Mouse (Mus musculus): ENCODE results near the gene Supt20. TPM values are rescaled to one million over a fixed set of nuclear protein-coding genes. Genes with fewer than 3 reads are reported as not detected.

Supt20 gene
- total and polyA plus RNA-seq, 2 experiments = 15.0 to 16.4 TPM

DNA sequence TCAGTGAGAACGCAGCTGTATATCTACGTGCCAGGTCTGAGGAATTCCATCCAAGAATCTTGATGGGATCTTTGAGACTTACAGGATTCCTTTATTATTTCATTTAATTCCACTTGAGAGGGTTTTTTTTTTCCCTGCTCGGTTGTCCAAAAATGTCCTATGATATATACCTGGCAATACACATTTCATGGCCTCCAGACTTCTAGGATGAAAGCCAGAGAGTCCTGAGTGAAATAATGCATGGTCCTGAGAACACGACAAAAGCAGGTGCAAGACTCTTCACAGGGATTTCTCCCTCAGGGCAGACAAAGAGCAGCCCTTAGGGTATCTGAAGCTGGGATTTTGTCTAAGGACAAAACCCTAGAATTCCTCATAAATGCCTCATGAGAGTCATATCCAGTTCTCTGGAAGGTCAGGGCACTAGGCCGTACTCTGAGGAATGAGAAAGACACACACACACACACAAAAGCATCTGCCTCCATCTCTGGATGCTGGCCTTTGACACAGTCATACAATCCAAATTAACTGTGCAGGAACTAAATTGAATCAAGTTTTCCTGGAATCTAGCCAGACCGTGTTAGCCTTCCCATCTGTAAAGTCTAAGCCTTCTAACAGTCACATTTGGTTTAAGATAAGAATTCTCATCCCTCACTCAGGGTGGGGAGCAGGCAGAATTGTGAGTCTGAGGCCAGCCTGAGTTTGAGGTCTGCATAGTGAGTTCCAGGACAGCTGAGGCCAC is 34.5 kb upstream of the Supt20 start:
- H3K4me1 ChIP-seq (ENCODE audit: control insufficient read depth, insufficient read depth, low read length) = no peaks in the 10 kb centered on the region
- no peaks in the 10 kb centered on the region for H3K36me3 ChIP-seq (ENCODE audit: control insufficient read depth, insufficient read depth, low read length)
- no peak overlapping the region for H3K27ac ChIP-seq (replicated peaks; ENCODE audit: insufficient read depth, low read depth, low read length)
- no peaks in the 10 kb centered on the region for H3K27me3 ChIP-seq (ENCODE audit: control insufficient read depth, insufficient read depth, low read length)
- no peak overlapping the region for H3K4me3 ChIP-seq (ENCODE audit: insufficient read depth, low read depth, low read length)
- H3K9ac ChIP-seq (ENCODE audit: low read depth, low read length) = no peak overlapping the region
- no peak for DNase-seq (ENCODE audit: extremely low read depth, low read depth, low spot score)
- no peaks in the 10 kb centered on the region for H3K79me2 ChIP-seq (ENCODE audit: control insufficient read depth, insufficient read depth, low read length)
- 82% methylated on average over 6 of the region's 6 CpGs for WGBS
- TF ChIP-seq POLR2A (IDR thresholded peaks at IDR 0.05; ENCODE audit: extremely low read depth, insufficient read depth, low read length) (no peak), CTCF (IDR thresholded peaks at IDR 0.05; ENCODE audit: low read depth, low read length) (no peak)

DNA sequence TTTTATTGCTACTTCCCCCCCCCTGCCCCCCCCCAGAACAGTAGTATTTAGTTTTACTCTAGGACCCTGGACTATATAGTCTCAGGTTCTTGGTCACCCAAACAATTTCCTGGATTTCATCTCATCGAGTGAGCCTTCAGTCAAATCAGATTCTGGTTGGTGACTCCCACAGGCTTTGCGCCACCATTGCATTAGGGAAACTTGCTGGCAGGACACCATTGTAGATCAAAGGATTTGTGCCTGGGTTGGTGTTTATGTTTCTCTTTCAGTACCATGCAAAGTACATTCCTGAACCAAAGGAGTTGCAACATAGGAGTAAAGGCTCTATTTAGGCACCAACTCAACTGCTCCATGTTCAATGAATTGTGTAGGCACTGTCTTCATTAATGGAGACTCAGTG is 32.9 kb upstream of the Supt20 start:
- no peak overlapping the region for H3K4me3 ChIP-seq (ENCODE audit: insufficient read depth, low read depth, low read length)
- no peaks in the 10 kb centered on the region for H3K36me3 ChIP-seq (ENCODE audit: control insufficient read depth, insufficient read depth, low read length)
- H3K4me1 ChIP-seq (ENCODE audit: control insufficient read depth, insufficient read depth, low read length) = no peaks in the 10 kb centered on the region
- no peak for DNase-seq (ENCODE audit: extremely low read depth, low read depth, low spot score)
- 67% methylated on average over 2 of the region's 2 CpGs for WGBS
- no peak overlapping the region for H3K9ac ChIP-seq (ENCODE audit: low read depth, low read length)
- H3K27me3 ChIP-seq (ENCODE audit: control insufficient read depth, insufficient read depth, low read length) = no peaks in the 10 kb centered on the region
- TF ChIP-seq CTCF (IDR thresholded peaks at IDR 0.05; ENCODE audit: low read depth, low read length) (no peak), POLR2A (IDR thresholded peaks at IDR 0.05; ENCODE audit: extremely low read depth, insufficient read depth, low read length) (no peak)
- H3K79me2 ChIP-seq (ENCODE audit: control insufficient read depth, insufficient read depth, low read length) = no peaks in the 10 kb centered on the region
- no peak overlapping the region for H3K27ac ChIP-seq (replicated peaks; ENCODE audit: insufficient read depth, low read depth, low read length)

DNA sequence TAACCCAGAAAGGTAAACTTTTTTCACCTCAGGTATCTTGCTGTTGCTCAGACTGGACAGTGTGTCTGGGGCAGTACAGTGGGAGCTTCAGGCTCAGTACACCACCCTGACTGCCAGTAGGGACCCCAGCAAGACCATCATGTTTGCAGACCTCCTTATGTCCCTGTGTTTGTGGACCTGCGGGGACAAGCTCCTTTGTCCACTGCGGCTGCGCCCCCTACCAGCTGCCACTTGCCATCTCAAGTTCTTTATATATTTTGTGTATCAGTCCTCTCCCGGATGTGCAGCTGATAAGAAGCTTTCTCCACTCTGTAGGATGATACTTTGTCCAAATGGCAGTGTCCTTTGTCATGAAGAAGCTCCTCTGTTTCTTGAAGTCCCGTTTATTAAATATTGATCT is 30.2 kb upstream of the Supt20 start:
- Histone ChIP-seq H3K9ac (ENCODE audit: low read depth, low read length) (no peak overlapping the region), H3K4me1 (ENCODE audit: control insufficient read depth, insufficient read depth, low read length) (no peaks in the 10 kb centered on the region), H3K4me3 (ENCODE audit: insufficient read depth, low read depth, low read length) (no peak overlapping the region), H3K79me2 (ENCODE audit: control insufficient read depth, insufficient read depth, low read length) (no peaks in the 10 kb centered on the region), H3K27ac (replicated peaks; ENCODE audit: insufficient read depth, low read depth, low read length) (no peak overlapping the region), H3K27me3 (ENCODE audit: control insufficient read depth, insufficient read depth, low read length) (no peaks in the 10 kb centered on the region), H3K36me3 (ENCODE audit: control insufficient read depth, insufficient read depth, low read length) (no peaks in the 10 kb centered on the region)
- no peak for TF ChIP-seq POLR2A (IDR thresholded peaks at IDR 0.05; ENCODE audit: extremely low read depth, insufficient read depth, low read length)
- TF ChIP-seq CTCF (IDR thresholded peaks at IDR 0.05; ENCODE audit: low read depth, low read length) = no peak
- no peak for DNase-seq (ENCODE audit: extremely low read depth, low read depth, low spot score)
- WGBS = 48% methylated on average over 5 of the region's 5 CpGs

DNA sequence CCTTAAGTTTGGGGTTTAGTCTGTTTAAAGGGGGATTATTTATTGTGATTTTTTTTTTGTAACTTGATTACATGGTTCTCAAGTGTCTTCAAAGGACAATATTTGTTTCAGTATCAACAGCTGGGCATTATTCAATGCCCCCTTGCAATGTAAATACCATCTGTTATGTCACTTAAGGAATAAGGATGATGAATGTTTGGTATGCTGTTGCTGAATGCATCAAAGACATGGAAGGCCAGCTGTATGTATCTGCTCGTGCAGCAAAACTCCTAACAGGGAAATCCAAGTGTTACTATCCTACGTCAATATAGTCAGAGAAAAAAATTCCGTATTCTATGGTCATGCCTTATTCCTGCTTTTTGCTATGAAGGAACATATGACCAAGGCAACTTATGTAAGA is 24.5 kb upstream of the Supt20 start:
- no peak overlapping the region for H3K9ac ChIP-seq (ENCODE audit: low read depth, low read length)
- DNase-seq (ENCODE audit: extremely low read depth, low read depth, low spot score) = no peak
- no peak overlapping the region for H3K4me3 ChIP-seq (ENCODE audit: insufficient read depth, low read depth, low read length)
- no peak overlapping the region for H3K27ac ChIP-seq (replicated peaks; ENCODE audit: insufficient read depth, low read depth, low read length)
- no peaks in the 10 kb centered on the region for H3K4me1 ChIP-seq (ENCODE audit: control insufficient read depth, insufficient read depth, low read length)
- TF ChIP-seq POLR2A (IDR thresholded peaks at IDR 0.05; ENCODE audit: extremely low read depth, insufficient read depth, low read length) (no peak), CTCF (IDR thresholded peaks at IDR 0.05; ENCODE audit: low read depth, low read length) (no peak)
- WGBS = 92% methylated on average over 3 of the region's 3 CpGs
- no peaks in the 10 kb centered on the region for H3K79me2 ChIP-seq (ENCODE audit: control insufficient read depth, insufficient read depth, low read length)
- no peaks in the 10 kb centered on the region for H3K36me3 ChIP-seq (ENCODE audit: control insufficient read depth, insufficient read depth, low read length)
- no peaks in the 10 kb centered on the region for H3K27me3 ChIP-seq (ENCODE audit: control insufficient read depth, insufficient read depth, low read length)

DNA sequence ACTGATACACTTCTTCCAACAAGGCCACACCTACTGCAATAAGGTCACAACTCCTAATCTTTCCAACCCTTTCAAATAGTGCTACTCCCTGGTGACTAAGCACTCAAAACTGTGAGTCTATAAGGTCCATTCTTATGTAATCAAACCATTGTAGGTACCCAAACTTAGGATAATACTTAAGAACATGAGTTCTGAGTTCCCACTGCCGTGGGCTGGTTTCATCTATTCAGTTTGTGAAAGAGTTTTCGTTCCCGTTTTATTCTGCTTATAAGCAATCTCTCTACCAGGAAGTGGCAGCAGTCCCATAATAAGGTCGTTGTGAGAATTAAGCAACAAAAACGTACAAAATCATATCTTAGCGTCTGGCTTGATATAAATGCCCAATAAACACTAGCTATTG is 23.9 kb upstream of the Supt20 start:
- no peak for TF ChIP-seq CTCF (IDR thresholded peaks at IDR 0.05; ENCODE audit: low read depth, low read length)
- TF ChIP-seq POLR2A (IDR thresholded peaks at IDR 0.05; ENCODE audit: extremely low read depth, insufficient read depth, low read length) = no peak
- Histone ChIP-seq H3K27ac (replicated peaks; ENCODE audit: insufficient read depth, low read depth, low read length) (no peak overlapping the region), H3K4me1 (ENCODE audit: control insufficient read depth, insufficient read depth, low read length) (no peaks in the 10 kb centered on the region), H3K4me3 (ENCODE audit: insufficient read depth, low read depth, low read length) (no peak overlapping the region), H3K79me2 (ENCODE audit: control insufficient read depth, insufficient read depth, low read length) (no peaks in the 10 kb centered on the region), H3K36me3 (ENCODE audit: control insufficient read depth, insufficient read depth, low read length) (no peaks in the 10 kb centered on the region), H3K9ac (ENCODE audit: low read depth, low read length) (no peak overlapping the region), H3K27me3 (ENCODE audit: control insufficient read depth, insufficient read depth, low read length) (no peaks in the 10 kb centered on the region)
- no peak for DNase-seq (ENCODE audit: extremely low read depth, low read depth, low spot score)
- WGBS = 67% methylated on average over 6 of the region's 6 CpGs

DNA sequence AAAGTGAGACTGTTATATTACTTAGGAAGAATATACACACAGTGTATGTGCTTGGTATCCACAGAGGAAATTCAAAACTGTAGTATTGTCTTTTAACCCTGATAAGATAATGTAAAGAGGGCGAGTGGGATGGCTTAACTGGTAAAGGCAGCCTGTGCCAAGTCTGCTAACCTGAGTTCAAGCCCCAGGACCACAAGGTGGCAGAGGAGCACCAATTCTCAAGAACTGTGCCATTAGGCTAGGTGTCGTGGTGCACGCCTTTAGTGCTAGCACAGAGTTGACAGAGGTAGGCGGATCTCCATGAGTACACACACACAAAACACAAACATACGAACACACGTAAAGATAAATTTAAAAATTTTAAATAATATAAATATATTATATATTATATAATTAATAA is 23.0 kb upstream of the Supt20 start:
- Histone ChIP-seq H3K36me3 (ENCODE audit: control insufficient read depth, insufficient read depth, low read length) (no peaks in the 10 kb centered on the region), H3K27ac (replicated peaks; ENCODE audit: insufficient read depth, low read depth, low read length) (no peak overlapping the region), H3K27me3 (ENCODE audit: control insufficient read depth, insufficient read depth, low read length) (no peaks in the 10 kb centered on the region), H3K4me1 (ENCODE audit: control insufficient read depth, insufficient read depth, low read length) (no peaks in the 10 kb centered on the region), H3K79me2 (ENCODE audit: control insufficient read depth, insufficient read depth, low read length) (no peaks in the 10 kb centered on the region), H3K9ac (ENCODE audit: low read depth, low read length) (no peak overlapping the region), H3K4me3 (ENCODE audit: insufficient read depth, low read depth, low read length) (no peak overlapping the region)
- TF ChIP-seq POLR2A (IDR thresholded peaks at IDR 0.05; ENCODE audit: extremely low read depth, insufficient read depth, low read length) = no peak
- peak; percentile 45 for TF ChIP-seq CTCF (IDR thresholded peaks at IDR 0.05; ENCODE audit: low read depth, low read length)
- WGBS = 74% methylated on average over 6 of the region's 6 CpGs
- no peak for DNase-seq (ENCODE audit: extremely low read depth, low read depth, low spot score)

Data from liver, adult 2 months (tissue).